Mouse (Mus musculus) MEL (cell line): ENCODE data around the gene Xrn1. TPM values are rescaled to one million over a fixed set of nuclear protein-coding genes. Genes with fewer than 3 reads are reported as not detected.

Source experiments
- DNase-seq: peaks from one replicate; pipeline ENCODE4 v3.0.0; 2011; ENCODE audit warnings: low read depth, low spot score
- H3K27ac ChIP-seq: 2 replicates; pipeline ENCODE4 v1.5.1; 2012; ENCODE audit warnings: low read depth, mild to moderate bottlenecking, control low read depth, low read length, moderate library complexity; ENCODE audit not compliant: control insufficient read depth
- H3K27me3 ChIP-seq, 2 experiments: fragments of 150-350 bp in 1 of 2; sonication (generic) in 1 of 2; 2 replicates each; pipeline ENCODE4 v1.6.1; 2012; ENCODE audit warnings: low read length in 2 of 2, mild to moderate bottlenecking in 2 of 2, improper control_type of control experiment in 1 of 2, moderate library complexity in 1 of 2; ENCODE audit not compliant: insufficient read depth in 2 of 2, control insufficient read depth in 1 of 2
- H3K36me3 ChIP-seq, 2 experiments: 2 replicates each; pipeline ENCODE4 v1.6.1; 2012 to 2014; ENCODE audit warnings: low read length in 2 of 2, improper control_type of control experiment in 1 of 2, inconsistent platforms in 1 of 2, mild to moderate bottlenecking in 1 of 2; ENCODE audit not compliant: insufficient read depth in 2 of 2, control insufficient read depth in 1 of 2
- H3K4me1 ChIP-seq, 2 experiments: fragments of 150-350 bp in 1 of 2; sonication (generic) in 1 of 2; 2 replicates each; pipeline ENCODE4 v1.6.1; 2012; ENCODE audit warnings: low read length in 2 of 2, improper control_type of control experiment in 1 of 2, mild to moderate bottlenecking in 1 of 2; ENCODE audit not compliant: insufficient read depth in 2 of 2, control insufficient read depth in 1 of 2
- H3K4me3 ChIP-seq, 2 experiments: fragments of 150-350 bp in 1 of 2; sonication (generic) in 1 of 2; 2 replicates each; pipeline ENCODE4 v1.5.1; 2012; ENCODE audit warnings: low read depth in 2 of 2, low read length in 2 of 2, mild to moderate bottlenecking in 2 of 2, moderate library complexity in 2 of 2, control low read depth in 1 of 2, improper control_type of control experiment in 1 of 2; ENCODE audit not compliant: control insufficient read depth in 1 of 2, insufficient read depth in 1 of 2
- H3K79me2 ChIP-seq: 2 replicates; pipeline ENCODE4 v1.6.1; 2012; ENCODE audit warnings: mild to moderate bottlenecking, low read length, moderate library complexity; ENCODE audit not compliant: control insufficient read depth, poor library complexity, insufficient read depth
- H3K9ac ChIP-seq: 2 replicates; pipeline ENCODE4 v1.6.1; 2012; ENCODE audit warnings: low read depth, mild to moderate bottlenecking, control low read depth, low read length, moderate library complexity; ENCODE audit not compliant: control insufficient read depth, poor library complexity, severe bottlenecking
- H3K9me3 ChIP-seq: fragments of 150-350 bp; sonication (generic); replicated peaks from 2 replicates; pipeline ENCODE4 v1.6.1; 2012; ENCODE audit warnings: mild to moderate bottlenecking, low read length, improper control_type of control experiment, moderate library complexity; ENCODE audit not compliant: insufficient read depth
- BHLHE40 ChIP-seq: IDR thresholded peaks from 2 replicates; pipeline ENCODE4 v1.6.1; 2012; ENCODE audit warnings: low read depth, mild to moderate bottlenecking, inconsistent platforms, low read length, improper control_type of control experiment, borderline replicate concordance
- CHD1 ChIP-seq: IDR thresholded peaks from 2 replicates; pipeline ENCODE4 v1.6.1; 2012; ENCODE audit warnings: low read depth, mild to moderate bottlenecking, inconsistent platforms, low read length, improper control_type of control experiment
- CTCF ChIP-seq, 3 experiments: IDR thresholded peaks in 2 of 3; conservative IDR thresholded peaks in 1 of 3; 2 replicates each; pipeline ENCODE4 v1.5.1; 2011 to 2012; ENCODE audit warnings: low read length in 3 of 3, low read depth in 2 of 3, mild to moderate bottlenecking in 2 of 3, improper control_type of control experiment in 1 of 3, inconsistent platforms in 1 of 3, mixed read lengths in 1 of 3, moderate library complexity in 1 of 3; ENCODE audit not compliant: control insufficient read depth in 1 of 3, insufficient read depth in 1 of 3, poor library complexity in 1 of 3, severe bottlenecking in 1 of 3
- E2F4 ChIP-seq: IDR thresholded peaks from 2 replicates; pipeline ENCODE4 v1.6.1; 2011; ENCODE audit warnings: low read depth, low read length, improper control_type of control experiment, borderline replicate concordance
- ELF1 ChIP-seq: IDR thresholded peaks from 2 replicates; pipeline ENCODE4 v1.6.1; 2014; ENCODE audit warnings: low read depth, mild to moderate bottlenecking, inconsistent platforms, low read length, improper control_type of control experiment, moderate library complexity
- EP300 ChIP-seq, 2 experiments: IDR thresholded peaks; 2 replicates each; pipeline ENCODE4 v1.6.1; 2011; ENCODE audit warnings: improper control_type of control experiment in 2 of 2, low read length in 2 of 2, low read depth in 1 of 2, mild to moderate bottlenecking in 1 of 2
- ETS1 ChIP-seq: IDR thresholded peaks from 2 replicates; pipeline ENCODE4 v1.6.1; 2012; ENCODE audit warnings: low read depth, mild to moderate bottlenecking, inconsistent platforms, low read length, improper control_type of control experiment, moderate library complexity
- GATA1 ChIP-seq: IDR thresholded peaks from 2 replicates; pipeline ENCODE4 v1.6.1; 2011; ENCODE audit warnings: low read depth, low read length, improper control_type of control experiment
- HCFC1 ChIP-seq: IDR thresholded peaks from 2 replicates; pipeline ENCODE4 v1.6.1; 2012; ENCODE audit warnings: low read depth, mild to moderate bottlenecking, inconsistent platforms, low read length, improper control_type of control experiment, moderate library complexity
- JUND ChIP-seq: IDR thresholded peaks from 2 replicates; pipeline ENCODE4 v1.6.1; 2011; ENCODE audit warnings: low read depth, mild to moderate bottlenecking, improper control_type of control experiment, low read length
- KAT2A ChIP-seq: conservative IDR thresholded peaks from 2 replicates; pipeline ENCODE4 v1.6.1; 2012; ENCODE audit warnings: low read depth, low read length, improper control_type of control experiment, inconsistent platforms
- MAFK ChIP-seq: IDR thresholded peaks from 2 replicates; pipeline ENCODE4 v1.6.1; 2011; ENCODE audit warnings: low read depth, mild to moderate bottlenecking, low read length, improper control_type of control experiment, borderline replicate concordance
- MAX ChIP-seq: IDR thresholded peaks from 2 replicates; pipeline ENCODE4 v1.6.1; 2011; ENCODE audit warnings: low read length, improper control_type of control experiment
- MAZ ChIP-seq: IDR thresholded peaks from 2 replicates; pipeline ENCODE4 v1.6.1; 2012; ENCODE audit warnings: low read depth, mild to moderate bottlenecking, inconsistent platforms, low read length, improper control_type of control experiment
- MEF2A ChIP-seq: IDR thresholded peaks from 2 replicates; pipeline ENCODE4 v1.6.1; 2014; ENCODE audit warnings: low read depth, mild to moderate bottlenecking, inconsistent platforms, low read length, improper control_type of control experiment; ENCODE audit not compliant: poor library complexity, insufficient replicate concordance, severe bottlenecking; ENCODE audit errors: extremely low read depth
- MXI1 ChIP-seq: IDR thresholded peaks from 2 replicates; pipeline ENCODE4 v1.6.1; 2011; ENCODE audit warnings: mild to moderate bottlenecking, low read depth, low read length, improper control_type of control experiment
- MYB ChIP-seq: IDR thresholded peaks from 2 replicates; pipeline ENCODE4 v1.6.1; 2011; ENCODE audit warnings: mild to moderate bottlenecking, low read depth, low read length, improper control_type of control experiment
- MYC ChIP-seq: IDR thresholded peaks from 2 replicates; pipeline ENCODE4 v1.6.1; 2011; ENCODE audit warnings: low read depth, mild to moderate bottlenecking, low read length, improper control_type of control experiment, moderate library complexity
- NELFE ChIP-seq: IDR thresholded peaks from 2 replicates; pipeline ENCODE4 v1.6.1; 2011; ENCODE audit warnings: low read depth, low read length, improper control_type of control experiment
- NRF1 ChIP-seq: IDR thresholded peaks from 2 replicates; pipeline ENCODE4 v1.6.1; 2014; ENCODE audit warnings: low read depth, mild to moderate bottlenecking, inconsistent platforms, low read length, improper control_type of control experiment, moderate library complexity; ENCODE audit not compliant: poor library complexity, insufficient read depth, severe bottlenecking
- POLR2A ChIP-seq, 2 experiments: IDR thresholded peaks; 2 replicates each; pipeline ENCODE4 v1.6.1; 2011 to 2012; ENCODE audit warnings: low read length in 2 of 2, mild to moderate bottlenecking in 2 of 2, control low read depth in 1 of 2, improper control_type of control experiment in 1 of 2, low read depth in 1 of 2, moderate library complexity in 1 of 2; ENCODE audit not compliant: control insufficient read depth in 1 of 2, insufficient read depth in 1 of 2, poor library complexity in 1 of 2
- POLR2AphosphoS2 ChIP-seq: IDR thresholded peaks from 2 replicates; pipeline ENCODE4 v1.6.1; 2011; ENCODE audit warnings: low read length, improper control_type of control experiment
- RAD21 ChIP-seq: IDR thresholded peaks from 2 replicates; pipeline ENCODE4 v1.6.1; 2011; ENCODE audit warnings: mild to moderate bottlenecking, low read depth, low read length, improper control_type of control experiment
- RCOR1 ChIP-seq: IDR thresholded peaks from 2 replicates; pipeline ENCODE4 v1.6.1; 2012; ENCODE audit warnings: low read depth, mild to moderate bottlenecking, inconsistent platforms, low read length, improper control_type of control experiment
- SIN3A ChIP-seq: IDR thresholded peaks from 2 replicates; pipeline ENCODE4 v1.6.1; 2012; ENCODE audit warnings: low read length, improper control_type of control experiment, inconsistent platforms
- SMC3 ChIP-seq: IDR thresholded peaks from 2 replicates; pipeline ENCODE4 v1.6.1; 2011; ENCODE audit warnings: low read depth, low read length, improper control_type of control experiment
- TAL1 ChIP-seq: IDR thresholded peaks from 2 replicates; pipeline ENCODE4 v1.6.1; 2012; ENCODE audit warnings: mild to moderate bottlenecking, inconsistent platforms, low read length, moderate library complexity, mixed read lengths
- TBP ChIP-seq: IDR thresholded peaks from 2 replicates; pipeline ENCODE4 v1.8.0; 2011; ENCODE audit warnings: low read depth, low read length, improper control_type of control experiment
- TCF12 ChIP-seq: IDR thresholded peaks from 2 replicates; pipeline ENCODE4 v1.6.1; 2014; ENCODE audit warnings: low read depth, mild to moderate bottlenecking, inconsistent platforms, low read length, improper control_type of control experiment, moderate library complexity
- UBTF ChIP-seq: IDR thresholded peaks from 2 replicates; pipeline ENCODE4 v1.6.1; 2012; ENCODE audit warnings: low read depth, mild to moderate bottlenecking, inconsistent platforms, low read length, improper control_type of control experiment, moderate library complexity, borderline replicate concordance; ENCODE audit not compliant: insufficient read depth
- USF1 ChIP-seq: IDR thresholded peaks from 2 replicates; pipeline ENCODE4 v1.6.1; 2014; ENCODE audit warnings: low read depth, mild to moderate bottlenecking, inconsistent platforms, low read length, improper control_type of control experiment, moderate library complexity
- USF2 ChIP-seq, 2 experiments: IDR thresholded peaks; 2 replicates each; pipeline ENCODE4 v1.6.1; 2011 to 2012; ENCODE audit warnings: improper control_type of control experiment in 2 of 2, low read length in 2 of 2, borderline replicate concordance in 1 of 2, inconsistent platforms in 1 of 2, low read depth in 1 of 2, mild to moderate bottlenecking in 1 of 2; ENCODE audit not compliant: insufficient read depth in 1 of 2
- ZC3H11A ChIP-seq: IDR thresholded peaks from 2 replicates; pipeline ENCODE4 v1.6.1; 2012; ENCODE audit warnings: low read depth, mild to moderate bottlenecking, inconsistent platforms, low read length, improper control_type of control experiment
- ZKSCAN1 ChIP-seq: IDR thresholded peaks from 2 replicates; pipeline ENCODE4 v1.6.1; 2012; ENCODE audit warnings: low read depth, mild to moderate bottlenecking, inconsistent platforms, low read length, improper control_type of control experiment, moderate library complexity
- polyA plus RNA-seq, 2 experiments: library from polyadenylated mRNA; stranded (reverse) in 1 of 2; unstranded in 1 of 2; fragments of >175 nt in 1 of 2; fragments of >200 nt in 1 of 2; gene quantifications; 2 replicates each; pipeline versions ENCODE4 v1.2.1 to v1.2.4; 2012; ENCODE audit warnings: low replicate concordance in 2 of 2, low read depth in 1 of 2; ENCODE audit not compliant: insufficient read length in 2 of 2, insufficient read depth in 1 of 2, missing spikeins in 1 of 2
- total RNA-seq: library from RNA; depleted of rRNA; stranded (reverse); fragments of 300-350 nt; gene quantifications from 2 replicates; pipeline ENCODE4 v1.2.3, GENCODE M21; 2012; rRNA removed

Gene Xrn1
- total RNA-seq: 7.0 and 7.6 TPM in 2 replicates
- polyA plus RNA-seq: 1 to 10 TPM in 1 of 2 experiments, not detected in 1; 8.3 TPM

DNA sequence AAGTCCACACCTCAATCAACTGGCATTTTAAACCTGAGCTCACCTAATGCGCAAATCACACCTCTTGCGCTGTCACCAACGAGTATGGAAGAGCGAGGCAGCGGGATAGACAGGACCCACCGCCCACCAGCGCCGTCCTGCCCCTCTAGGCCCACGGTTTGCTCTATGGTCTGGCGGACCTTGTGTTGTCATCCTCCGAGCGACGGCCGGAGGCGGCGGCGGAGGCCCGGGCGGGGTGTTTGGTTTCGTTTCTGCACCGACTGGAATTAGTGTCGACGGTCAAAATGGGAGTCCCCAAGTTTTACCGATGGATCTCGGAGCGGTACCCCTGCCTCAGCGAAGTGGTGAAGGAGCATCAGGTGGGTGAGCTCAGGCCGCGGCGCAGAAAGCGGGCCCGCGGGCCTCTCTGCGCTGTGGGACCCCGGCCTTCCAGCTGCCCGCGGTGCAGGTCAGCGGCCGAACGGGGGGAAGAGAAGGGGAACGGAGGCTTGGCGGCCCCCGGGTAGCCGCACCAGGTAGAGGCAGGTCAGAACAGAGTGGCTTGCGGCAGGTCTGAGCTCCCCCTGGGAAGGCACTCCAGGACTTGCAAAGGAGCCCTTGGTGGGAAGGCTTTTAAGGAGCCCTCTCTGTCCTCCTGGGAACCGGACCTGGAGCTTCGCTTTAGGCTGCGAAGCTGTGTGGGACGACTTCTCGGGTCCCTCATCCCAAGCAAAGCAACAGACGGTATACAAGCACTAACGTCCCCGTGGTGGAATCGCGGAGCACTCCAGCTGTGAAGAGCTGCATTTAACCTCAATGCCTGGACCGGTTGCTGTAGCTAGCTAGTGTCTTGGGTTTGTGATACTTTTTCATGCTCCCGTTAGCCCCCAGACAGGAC, at the start of gene Xrn1:
TSS of gene Xrn1 (plus strand) at position 176 of the 877 bp plus-strand sequence.
- Histone ChIP-seq H3K9me3 (no peaks in the 10 kb centered on the region), H3K9ac (peak within 1 kb of the TSS; percentile 94), H3K79me2 (peaks cover 20% of the 10 kb centered on the region), H3K27ac (peak within 1 kb of the TSS; percentile 55), H3K4me3 (peak within 1 kb of the TSS; percentile 88 to 94), H3K27me3 (no peaks in the 10 kb centered on the region), H3K36me3 (peaks cover 4 to 16% of the 10 kb centered on the region in 2 experiments), H3K4me1 (peaks cover 11 to 14% of the 10 kb centered on the region in 2 experiments)
- DNase-seq: peak; percentile 96
- TF ChIP-seq NRF1 (0 out of 2 replicates have a peak, but pooled peaks have one; percentile 29), KAT2A (peak; percentile 63; the same call in 1 of the 2 replicates), ETS1 (peak; percentile 82), JUND (no peak), POLR2A (IDR thresholded peaks at IDR 0.05; ENCODE audit: control insufficient read depth in 1 of 2, insufficient read depth in 1 of 2, low read depth in 1 of 2, low read length in 2 of 2, poor library complexity in 1 of 2) (peak; percentile 35 to 79; a peak in 3 of 4 replicates), MYC (no peak), POLR2AphosphoS2 (peak; percentile 65), TCF12 (peak; percentile 75), GATA1 (no peak), SIN3A (peak; percentile 94), RAD21 (no peak), MEF2A (peak; percentile 16; the same call in 1 of the 2 replicates), UBTF (no peak), BHLHE40 (no peak), ZC3H11A (no peak), SMC3 (peak; percentile 17; the same call in 1 of the 2 replicates), NELFE (peak; percentile 68), HCFC1 (peak; percentile 93), RCOR1 (no peak), CHD1 (no peak), ZKSCAN1 (no peak), TAL1 (no peak), USF1 (no peak), USF2 (IDR thresholded peaks at IDR 0.05; ENCODE audit: borderline replicate concordance in 1 of 2, insufficient read depth in 1 of 2, low read depth in 1 of 2, low read length in 2 of 2) (no peak), MYB (no peak), E2F4 (no peak), MAX (peak; percentile 75; the same call in 1 of the 2 replicates), MAFK (no peak), ELF1 (peak; percentile 30; the same call in 1 of the 2 replicates), MAZ (peak; percentile 73; the same call in 1 of the 2 replicates), CTCF (IDR thresholded peaks at IDR 0.05 in 2 of 3, conservative IDR thresholded peaks at IDR 0.05 in 1 of 3; ENCODE audit: control insufficient read depth in 1 of 3, insufficient read depth in 1 of 3, low read depth in 2 of 3, low read length in 3 of 3, poor library complexity in 1 of 3, severe bottlenecking in 1 of 3) (no peak), EP300 (IDR thresholded peaks at IDR 0.05; ENCODE audit: low read depth in 1 of 2, low read length in 2 of 2) (peak in 1 of 2 experiments; percentile 53; a peak in 2 of 4 replicates), TBP (peak; percentile 83), MXI1 (peak; percentile 88)
